ENCODE assay signal across 8 mouse cellular contexts in the genomic region with DNA sequence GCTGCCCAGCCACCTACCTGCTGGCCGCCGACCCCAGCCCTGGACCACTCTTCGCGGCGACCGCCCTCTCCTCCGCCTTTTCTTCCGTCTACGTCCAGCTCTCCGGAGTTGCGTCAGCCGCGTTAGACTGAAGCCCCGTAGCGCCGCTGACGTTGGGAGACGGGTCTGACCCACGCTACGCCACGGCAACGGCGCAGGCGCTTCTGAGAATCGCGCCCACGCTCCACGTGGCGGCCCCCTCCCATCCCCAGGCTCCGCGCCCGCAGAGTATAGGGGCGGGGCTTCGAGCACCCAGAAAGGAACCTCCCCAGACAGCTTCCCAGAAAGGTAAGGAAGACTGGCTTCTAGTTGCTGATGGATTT. TPM values are rescaled to one million over a fixed set of nuclear protein-coding genes. Genes with fewer than 3 reads are reported as not detected.
DNase-seq lines count a peak whose midpoint lies in the region; ATAC-seq lines count a peak whose summit lies in the region.

Gene Aldh18a1 (minus strand): TSS at position 171 of the 362 bp plus-strand sequence.

- peak; percentile 91 for ATAC-seq in inflammation-experienced regulatory T-cells, adult 6 months
- peak; percentile 82 for ATAC-seq in megakaryocyte-erythroid progenitor cell, adult 5-6 weeks (replicated peaks; ENCODE audit: low FRiP score, low TSS enrichment, poor library complexity, severe bottlenecking)

- peak; percentile 93 to 98 for DNase-seq in adrenal gland, adult (ENCODE audit: inconsistent age in 2 of 2, low spot score in 1 of 2)
- DNase-seq in embryo, embryonic 10.5 days (ENCODE audit: low spot score) = peak; percentile 97
- peak; percentile 92 for DNase-seq in gastrocnemius, postnatal 14 days
- DNase-seq in left cerebral cortex, postnatal 10 days (ENCODE audit: extremely low spot score in 1 of 2, low spot score in 2 of 2) = peak; percentile 92 to 94
- peak; percentile 94 for DNase-seq in right cerebral cortex, postnatal 25 days
- DNase-seq in urinary bladder, postnatal 4 days (ENCODE audit: low spot score in 2 of 2) = peak; percentile 90 to 93

- intact Hi-C loops in gastrocnemius, postnatal 14 days (cut with DNase I; ENCODE audit: low total_unique reads) = no loop called here
- intact Hi-C loops in left cerebral cortex, postnatal 10 days (cut with DNase I) = no loop called here

RNA-seq across cellular contexts. Expression of gene Aldh18a1, which starts in this region (rescaled TPM):
- 10 to 100 TPM in 1 of 2 experiments, 1 to 10 TPM in 1; 7.9 to 12.0 TPM for total RNA-seq in gastrocnemius, postnatal 14 days (2021)
- 10 to 100 TPM; 34.5 to 39.7 (median 38.7) TPM for polyA plus RNA-seq in inflammation-experienced regulatory T-cells, adult 6 months (2017; shearing (Covaris generic))
- 10 to 100 TPM; 25.6 to 28.5 TPM for total RNA-seq in left cerebral cortex, postnatal 10 days (2021)
- total RNA-seq in megakaryocyte-erythroid progenitor cell, adult 5-6 weeks (2014; fragmentation: Nextera tagmentation) = 89.6 and 91.3 TPM in 2 replicates
- total RNA-seq in megakaryocyte-erythroid progenitor cell, adult 5-6 weeks (2017) = 69.1 and 106 TPM in 2 replicates

Comparison
In these comparisons a context has a peak if more than half of its experiments do, and no peak if none do; other contexts are left out.
1. Peak in every context shown above with its lines: DNase-seq and ATAC-seq.